In the genomic region with DNA sequence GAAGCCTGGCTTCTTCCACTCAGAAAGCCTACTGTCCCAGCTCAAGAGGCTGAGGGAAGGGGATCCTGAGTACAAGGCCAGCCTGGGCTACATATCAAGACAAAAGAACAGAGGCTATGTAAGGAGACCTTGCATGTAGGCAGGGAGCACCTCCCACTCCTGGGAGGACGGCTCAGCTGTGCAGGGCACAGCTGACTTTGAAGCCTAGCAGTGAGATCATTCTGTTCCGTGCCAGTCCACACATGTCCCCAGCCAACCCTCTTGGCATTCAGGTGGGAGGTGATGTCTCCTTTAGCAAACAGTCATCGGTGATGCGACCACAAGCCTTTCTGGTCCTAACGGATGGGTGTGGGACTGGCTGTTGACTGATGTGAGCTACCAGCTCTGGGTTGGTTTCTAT, we compare ENCODE assay signal across 23 mouse cellular contexts. TPM values are rescaled to one million over a fixed set of nuclear protein-coding genes. Genes with fewer than 3 reads are reported as not detected.
DNase-seq lines count a peak whose midpoint lies in the region; ATAC-seq and TF ChIP-seq lines count a peak whose summit lies in the region.
"Had no signal": no experiment of that assay in that cellular context is flagged by ENCODE, and none has a peak within 500 bp of the region (broad histone marks: within the 10 kb centered on the region; RNA-seq: fewer than 3 reads in every experiment).

No protein-coding gene starts in this region.

- no peak for ATAC-seq in lung, embryonic 14.5 days (ENCODE audit: insufficient read depth)
- no peak for ATAC-seq in lung, embryonic 16.5 days (ENCODE audit: low read depth)
- ATAC-seq: forebrain, embryonic 14.5 days; forebrain, embryonic 16.5 days had no signal

- H3K79me2 ChIP-seq in C2C12 (ENCODE audit: control insufficient read depth, insufficient read depth): no peaks in the 10 kb centered on the region

- H3ac ChIP-seq in C2C12 (ENCODE audit: control insufficient read depth, insufficient read length, low read depth): no peak overlapping the region

- no peaks in the 10 kb centered on the region for H3K79me3 ChIP-seq in C2C12 (ENCODE audit: low read depth)

- TF ChIP-seq CTCF in lung, embryonic 14.5 days (IDR thresholded peaks at IDR 0.05; ENCODE audit: low read depth): no peak
- TF ChIP-seq CTCF in lung, adult 2 months (IDR thresholded peaks at IDR 0.05; ENCODE audit: insufficient read depth, low read length): no peak
- no peak for TF ChIP-seq CTCF in C2C12 (IDR thresholded peaks at IDR 0.05; ENCODE audit: control insufficient read depth, insufficient read depth, insufficient read length)

- no peak overlapping the region for H3K9ac ChIP-seq in lung, embryonic 14.5 days
- no peak overlapping the region for H3K9ac ChIP-seq in lung, embryonic 16.5 days (ENCODE audit: low read length)
- H3K9ac ChIP-seq: embryonic facial prominence, embryonic 13.5 days; embryonic facial prominence, embryonic 15.5 days; forebrain, embryonic 12.5 days had no signal

- no peaks in the 10 kb centered on the region for H3K27me3 ChIP-seq in lung, embryonic 14.5 days (ENCODE audit: insufficient read depth, low read length)
- H3K27me3 ChIP-seq in lung, embryonic 16.5 days (ENCODE audit: control insufficient read depth, insufficient read depth, low read depth, low read length): no peaks in the 10 kb centered on the region
- H3K27me3 ChIP-seq in C2C12 (ENCODE audit: control insufficient read depth, insufficient read depth, insufficient read length): peaks cover 9% of the 10 kb centered on the region
- H3K27me3 ChIP-seq: embryonic facial prominence, embryonic 13.5 days; embryonic facial prominence, embryonic 15.5 days; forebrain, embryonic 12.5 days had no signal

- WGBS in lung, embryonic 14.5 days: 71% methylated on average over 5 of the region's 5 CpGs
- WGBS in lung, adult 2 months: 75% methylated on average over 5 of the region's 5 CpGs
- WGBS in lung, embryonic 16.5 days: 59% methylated on average over 5 of the region's 5 CpGs

- no peak for DNase-seq in lung, embryonic 14.5 days
- DNase-seq in lung, adult 2 months: no peak
- no peak for DNase-seq in lung, postnatal 25 days (ENCODE audit: low spot score)
- DNase-seq in brain, adult 2 months (ENCODE audit: low read depth, low spot score): peak; percentile 62
- no peak for DNase-seq in cerebellum, postnatal 25 days
- no peak for DNase-seq in B cell, adult 2 months
- DNase-seq: adrenal gland, adult 2 months; adrenal gland, postnatal 10 days; adrenal gland, postnatal 25 days; cerebellum, adult 11-12 months; cerebellum, adult 2 months; cerebellum, adult 9-10 months; cerebellum, postnatal 36 days; embryo, embryonic 11 days had no signal

- no peak for TF ChIP-seq POLR2A in lung, adult 2 months (IDR thresholded peaks at IDR 0.05; ENCODE audit: borderline replicate concordance, extremely low read depth, low read depth, low read length)

- H3K27ac ChIP-seq in lung, embryonic 14.5 days (ENCODE audit: low read depth): peak overlapping the region; percentile 74
- peak overlapping the region; percentile 82 for H3K27ac ChIP-seq in lung, embryonic 16.5 days (ENCODE audit: low read length)
- H3K27ac ChIP-seq: embryonic facial prominence, embryonic 13.5 days; embryonic facial prominence, embryonic 15.5 days; forebrain, embryonic 10.5 days; forebrain, embryonic 12.5 days had no signal

- no peaks in the 10 kb centered on the region for H3K9me3 ChIP-seq in lung, embryonic 14.5 days (ENCODE audit: low read depth, low read length)
- no peaks in the 10 kb centered on the region for H3K9me3 ChIP-seq in lung, embryonic 16.5 days (ENCODE audit: control insufficient read depth, low read length)
- H3K9me3 ChIP-seq: embryonic facial prominence, embryonic 13.5 days; embryonic facial prominence, embryonic 15.5 days; forebrain, embryonic 10.5 days; forebrain, embryonic 12.5 days had no signal

- H3K4me3 ChIP-seq in lung, embryonic 14.5 days (ENCODE audit: low read depth, low read length): no peak overlapping the region
- H3K4me3 ChIP-seq in lung, adult 2 months (replicated peaks; ENCODE audit: extremely low read depth, low read depth, low read length): no peak overlapping the region
- no peak overlapping the region for H3K4me3 ChIP-seq in lung, embryonic 16.5 days (ENCODE audit: low read length)
- H3K4me3 ChIP-seq in C2C12 (ENCODE audit: insufficient read depth, poor library complexity, severe bottlenecking): no peak overlapping the region
- H3K4me3 ChIP-seq: embryonic facial prominence, embryonic 13.5 days; embryonic facial prominence, embryonic 15.5 days; erythroblast, embryonic 14.5 days; forebrain, embryonic 10.5 days; forebrain, embryonic 12.5 days had no signal

- peaks cover 15% of the 10 kb centered on the region for H3K4me1 ChIP-seq in lung, embryonic 14.5 days (ENCODE audit: insufficient read depth)
- peaks cover 2% of the 10 kb centered on the region; the same call in 1 of the 2 replicates for H3K4me1 ChIP-seq in lung, adult 2 months (ENCODE audit: control insufficient read depth, insufficient read depth, low read length)
- peaks cover 26% of the 10 kb centered on the region for H3K4me1 ChIP-seq in lung, embryonic 16.5 days (replicated peaks; ENCODE audit: control insufficient read depth, insufficient read depth, low read length)
- H3K4me1 ChIP-seq: forebrain, embryonic 10.5 days; forebrain, embryonic 12.5 days had no signal

- H3K36me3 ChIP-seq in lung, embryonic 14.5 days (ENCODE audit: insufficient read depth): no peaks in the 10 kb centered on the region
- no peaks in the 10 kb centered on the region for H3K36me3 ChIP-seq in lung, embryonic 16.5 days (ENCODE audit: control insufficient read depth, insufficient read depth, low read length)
- H3K36me3 ChIP-seq in C2C12 (ENCODE audit: control insufficient read depth, insufficient read depth): no peaks in the 10 kb centered on the region
- H3K36me3 ChIP-seq: embryonic facial prominence, embryonic 13.5 days; embryonic facial prominence, embryonic 15.5 days; forebrain, embryonic 10.5 days; forebrain, embryonic 12.5 days had no signal

- H3K4me2 ChIP-seq in lung, embryonic 14.5 days: no peak overlapping the region
- no peak overlapping the region for H3K4me2 ChIP-seq in lung, embryonic 16.5 days (ENCODE audit: low read depth, low read length)
- H3K4me2 ChIP-seq: embryonic facial prominence, embryonic 13.5 days; embryonic facial prominence, embryonic 15.5 days; forebrain, embryonic 12.5 days had no signal

TF ChIP-seq in C2C12, 6 proteins besides CTCF, POLR2A, EP300 and RAD21:
- TF ChIP-seq MYOD1 (IDR thresholded peaks at IDR 0.05; ENCODE audit: control insufficient read depth, insufficient read length, low read depth) (peak; percentile 10), MAX (IDR thresholded peaks at IDR 0.05) (no peak)

RNA-seq across cellular contexts. Expression of a gene that starts 47.8 kb away (rescaled TPM):
- 38.9 and 49.1 TPM in 2 replicates for polyA plus RNA-seq in lung, embryonic 14.5 days (2014; fragmentation: Nextera tagmentation; extraction: Ambion mirVana)
- polyA plus RNA-seq in lung, adult 2 months (2012; rRNA removed): 29.9 and 35.0 TPM in 2 replicates
- polyA plus RNA-seq in lung, embryonic 16.5 days (2015; fragmentation: Nextera tagmentation; extraction: Ambion mirVana): 34.1 and 36.6 TPM in 2 replicates
- 3.3 TPM for polyA plus RNA-seq in C2C12 (2012; fragmentation: generic; extraction: Trizol)
- polyA plus RNA-seq: erythroblast, embryonic 14.5 days had no signal

RNA-seq across cellular contexts. Expression of a gene that starts 49.7 kb away (rescaled TPM):
- 38.4 and 43.8 TPM in 2 replicates for polyA plus RNA-seq in lung, embryonic 14.5 days (2014; fragmentation: Nextera tagmentation; extraction: Ambion mirVana)
- 24.6 and 24.7 TPM in 2 replicates for polyA plus RNA-seq in lung, adult 2 months (2012; rRNA removed)
- polyA plus RNA-seq in lung, embryonic 16.5 days (2015; fragmentation: Nextera tagmentation; extraction: Ambion mirVana): 30.9 and 32.0 TPM in 2 replicates
- polyA plus RNA-seq in C2C12 (2012; fragmentation: generic; extraction: Trizol): 45.2 TPM
